Mouse (Mus musculus) liver, adult 2 months (tissue): ENCODE measurements at regions not wholly inside any gene's neighbourhood (a gene's known extent, or its start where the extent isn't known, plus 50 kb on each side); places are given as distances from the start of the nearest gene placed in this dataset.

Source experiments
- CTCF ChIP-seq: fragments of 200-500 bp; IDR thresholded peaks from 2 replicates; pipeline ENCODE4 v1.5.1; 2011; ENCODE audit warnings: low read depth, low read length, control low read depth
- POLR2A ChIP-seq: fragments of 200-500 bp; IDR thresholded peaks from 2 replicates; pipeline ENCODE4 v1.6.1; 2011; ENCODE audit warnings: low read length, control low read depth; ENCODE audit not compliant: insufficient read depth; ENCODE audit errors: extremely low read depth

DNA sequence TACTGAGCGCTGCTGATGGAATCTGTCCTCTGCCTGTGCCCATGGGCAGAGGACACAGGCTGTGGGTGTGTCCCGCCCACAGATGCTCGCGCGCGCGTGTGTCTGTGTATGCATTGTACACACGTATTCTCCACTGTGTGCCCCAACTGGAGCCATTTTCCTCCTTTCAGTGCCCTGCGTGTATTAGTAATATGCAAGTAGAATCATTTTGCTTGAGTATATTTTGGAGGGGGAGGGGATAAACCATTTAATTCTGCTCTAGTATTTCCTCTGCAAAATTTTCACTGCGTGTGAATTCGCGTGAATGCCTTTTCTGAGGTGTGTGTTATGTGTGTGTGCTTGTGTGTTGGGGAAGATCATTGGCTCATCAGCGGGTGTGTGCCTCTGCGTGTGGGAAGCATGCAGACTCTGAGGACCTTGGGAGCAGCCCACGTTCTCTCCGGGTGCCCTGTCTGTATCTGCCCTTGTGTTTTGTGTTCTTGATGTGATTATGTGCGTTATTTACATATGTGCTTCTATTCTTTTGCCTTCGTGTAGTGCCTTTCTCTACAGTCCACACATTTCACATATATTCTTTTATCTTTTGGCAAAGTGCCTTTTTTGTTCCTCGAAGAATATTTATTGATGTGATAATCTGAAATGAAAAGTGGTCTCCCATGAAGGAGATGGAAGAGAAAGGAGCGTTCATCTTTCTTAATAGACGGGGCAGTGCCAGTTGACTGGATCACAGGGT, 125.3 kb downstream of the Tmem161b start:
- TF ChIP-seq POLR2A (no peak), CTCF (no peak)
